Mouse (Mus musculus) ovary, postnatal 36 days (tissue): ENCODE data around the gene Paqr8.

Experiments used
- DNase-seq: peaks from one replicate; pipeline ENCODE4 v3.0.0; 2022; ENCODE audit warnings: low spot score, mixed read lengths

Paqr8 gene

GRCm38 (mm10) chr1:20973389-20973788, 83.0 kb downstream of the Paqr8 start:
- no peak for DNase-seq

- DNase-seq: no peak
Measured at GRCm38 (mm10) chr1:20974341-20975135, 84.1 kb downstream of the Paqr8 start.

GRCm38 (mm10) chr1:20980553-20980952, 90.1 kb downstream of the Paqr8 start:
- no peak for DNase-seq

- DNase-seq: no peak
Measured at GRCm38 (mm10) chr1:20981764-20982163, 91.4 kb downstream of the Paqr8 start.

- DNase-seq: no peak
Measured at GRCm38 (mm10) chr1:20984103-20984502, 93.7 kb downstream of the Paqr8 start.

GRCm38 (mm10) chr1:20984582-20984981, 94.2 kb downstream of the Paqr8 start:
- DNase-seq: no peak

- DNase-seq: no peak
Measured at GRCm38 (mm10) chr1:20986378-20987056, 96.1 kb downstream of the Paqr8 start.
